Mouse (Mus musculus): ENCODE data around the gene Gm7233. TPM values are rescaled to one million over a fixed set of nuclear protein-coding genes. Genes with fewer than 3 reads are reported as not detected.
"Not testable (repeated sequence)": the region's sequence is repeated elsewhere in the genome, so short reads cannot be mapped to it uniquely, and the experiment has no call there.

Gm7233 gene
- polyA plus RNA-seq (2016; fragmentation: Nextera tagmentation; extraction: Ambion mirVana) = not detected in 2 replicates

DNA sequence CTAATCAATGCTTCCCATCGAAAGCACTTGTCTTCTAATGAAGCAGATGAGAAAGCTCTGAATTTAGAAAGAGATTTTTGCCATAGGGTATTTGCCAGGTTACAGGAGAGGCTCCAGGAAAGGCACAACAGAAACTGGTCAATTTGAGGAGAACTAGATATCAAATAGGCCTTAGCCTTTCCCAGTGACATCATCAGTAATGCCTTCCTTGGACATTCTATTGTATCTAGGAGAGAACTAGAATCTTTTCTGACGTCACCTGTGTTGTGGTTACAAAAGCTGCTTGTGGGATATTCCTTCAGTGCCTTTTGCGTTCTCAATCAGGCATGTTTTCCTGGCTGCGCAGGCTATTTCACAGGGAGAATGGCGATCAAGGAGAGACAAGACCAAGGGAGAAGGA is at the start of gene Gm7233:
Gene Gm7233 (plus strand): TSS at position 301 of the 400 bp plus-strand sequence.
- not testable (repeated sequence) for H3K4me2 ChIP-seq (replicated peaks); H3K9ac ChIP-seq (replicated peaks); H3K27me3 ChIP-seq; H3K4me1 ChIP-seq; H3K4me3 ChIP-seq; ATAC-seq (ENCODE audit: low FRiP score, low read depth); H3K36me3 ChIP-seq; H3K9me3 ChIP-seq; H3K27ac ChIP-seq (replicated peaks)
- 80% methylated on average over 5 of the region's 5 CpGs for WGBS

DNA sequence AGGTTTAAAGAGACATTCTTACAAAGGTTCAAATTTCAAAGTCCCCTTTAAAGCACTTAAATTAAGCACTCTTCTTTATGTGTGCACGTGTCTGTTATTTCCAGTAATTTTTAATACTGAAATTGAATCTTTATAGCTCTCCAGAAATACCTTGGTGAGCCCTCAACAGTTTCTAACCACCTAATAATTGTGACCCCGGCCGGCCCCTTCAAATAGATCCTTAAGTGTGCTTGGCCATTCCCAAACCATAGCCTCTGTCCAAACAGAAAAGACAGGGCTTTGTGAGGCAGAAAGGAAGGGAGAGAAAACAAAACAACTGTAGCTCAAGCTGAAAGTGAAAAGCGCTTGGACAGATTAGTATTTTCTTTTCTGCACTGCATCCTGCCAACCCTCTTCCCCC is 12.5 kb upstream of the Gm7233 start:
- not testable (repeated sequence) for H3K4me2 ChIP-seq (replicated peaks); H3K27ac ChIP-seq (replicated peaks); H3K9ac ChIP-seq (replicated peaks); H3K4me3 ChIP-seq; H3K27me3 ChIP-seq; ATAC-seq (ENCODE audit: low FRiP score, low read depth); H3K4me1 ChIP-seq; H3K36me3 ChIP-seq; H3K9me3 ChIP-seq
- 71% methylated on average over 4 of the region's 4 CpGs for WGBS

DNA sequence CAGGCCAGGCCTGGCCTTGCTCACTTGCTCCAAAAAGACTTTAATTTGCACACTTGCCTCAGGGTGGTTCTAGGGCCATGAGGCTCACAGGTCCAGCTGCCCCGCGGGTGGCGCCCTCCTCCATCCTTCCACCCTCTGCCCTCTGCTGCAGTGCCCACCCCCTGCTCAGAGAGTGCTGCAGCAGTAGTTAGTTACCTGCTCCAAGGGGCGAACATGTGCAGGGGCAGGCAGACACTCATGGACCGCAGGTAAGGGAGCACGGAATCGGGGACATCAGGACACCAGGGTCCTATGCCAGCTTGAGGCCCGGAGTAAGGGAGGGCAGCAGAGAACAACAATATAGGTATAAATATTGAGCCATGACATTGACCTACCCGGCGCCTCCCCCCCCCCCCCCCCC is 11.7 kb upstream of the Gm7233 start:
- H3K27me3 ChIP-seq; H3K9me3 ChIP-seq; ATAC-seq (ENCODE audit: low FRiP score, low read depth); H3K27ac ChIP-seq (replicated peaks); H3K36me3 ChIP-seq; H3K9ac ChIP-seq (replicated peaks); H3K4me3 ChIP-seq; H3K4me2 ChIP-seq (replicated peaks); H3K4me1 ChIP-seq: not testable (repeated sequence)
- no CpG with 5 or more reads among the region's 10 CpGs for WGBS

GRCm38 (mm10) chr14:43168573-43169170 is 11.0 kb upstream of the Gm7233 start:
- H3K27ac ChIP-seq (replicated peaks); H3K27me3 ChIP-seq; H3K4me1 ChIP-seq; H3K9ac ChIP-seq (replicated peaks); H3K36me3 ChIP-seq; H3K9me3 ChIP-seq; H3K4me2 ChIP-seq (replicated peaks); H3K4me3 ChIP-seq: not testable (repeated sequence)
- WGBS = 37% methylated on average over 1 of the region's 10 CpGs
- 0 out of 2 replicates have a peak, but pooled peaks have one; percentile 47 for ATAC-seq (ENCODE audit: low FRiP score, low read depth)

GRCm38 (mm10) chr14:43235204-43235603 is 55.5 kb downstream of the Gm7233 start, which contains the start of gene Gm8122:
Gene Gm8122 (minus strand): TSS chr14:43235304.
- H3K9ac ChIP-seq (replicated peaks); H3K36me3 ChIP-seq; H3K27me3 ChIP-seq; H3K27ac ChIP-seq (replicated peaks); ATAC-seq (ENCODE audit: low FRiP score, low read depth); H3K4me2 ChIP-seq (replicated peaks); H3K4me1 ChIP-seq; H3K4me3 ChIP-seq; H3K9me3 ChIP-seq: not testable (repeated sequence)
- 91% methylated on average over 4 of the region's 4 CpGs for WGBS

Other genes starting within 250 kb of the Gm7233 start
- not detected in 2 replicates for gene Gm8082, start 186.2 kb upstream of the Gm7233 start, polyA plus RNA-seq (2016; fragmentation: Nextera tagmentation; extraction: Ambion mirVana)
- not detected in 2 replicates for gene Gm10376, start 164.2 kb upstream of the Gm7233 start, polyA plus RNA-seq (2016; fragmentation: Nextera tagmentation; extraction: Ambion mirVana)
- not detected in 2 replicates for gene Gm8094, start 103.2 kb upstream of the Gm7233 start, polyA plus RNA-seq (2016; fragmentation: Nextera tagmentation; extraction: Ambion mirVana)
- gene Gm8104, start 79.3 kb upstream of the Gm7233 start, polyA plus RNA-seq (2016; fragmentation: Nextera tagmentation; extraction: Ambion mirVana) = not detected in 2 replicates
- gene Gm8122, start 55.4 kb downstream of the Gm7233 start, polyA plus RNA-seq (2016; fragmentation: Nextera tagmentation; extraction: Ambion mirVana) = not detected in 2 replicates
- not detected in 2 replicates for gene Gm8126, start 78.8 kb downstream of the Gm7233 start, polyA plus RNA-seq (2016; fragmentation: Nextera tagmentation; extraction: Ambion mirVana)
- not detected in 2 replicates for gene Gm9732, start 95.2 kb downstream of the Gm7233 start, polyA plus RNA-seq (2016; fragmentation: Nextera tagmentation; extraction: Ambion mirVana)
- not detected in 2 replicates for gene Gm8127, start 114.0 kb downstream of the Gm7233 start, polyA plus RNA-seq (2016; fragmentation: Nextera tagmentation; extraction: Ambion mirVana)
- gene 1700001F09Rik, start 167.9 kb downstream of the Gm7233 start, polyA plus RNA-seq (2016; fragmentation: Nextera tagmentation; extraction: Ambion mirVana) = not detected in 2 replicates
- not detected in 2 replicates for gene Gm8138, start 236.5 kb downstream of the Gm7233 start, polyA plus RNA-seq (2016; fragmentation: Nextera tagmentation; extraction: Ambion mirVana)

Measured in midbrain, embryonic 12.5 days (tissue).